Mouse (Mus musculus): ENCODE measurements around the gene Plekha6.

- no peak for TF ChIP-seq MAFK (IDR thresholded peaks at IDR 0.05; ENCODE audit: insufficient read depth, low read depth, low read length)
- TF ChIP-seq CHD2 (IDR thresholded peaks at IDR 0.05; ENCODE audit: low read depth, low read length), result no peak
- TF ChIP-seq ZNF384 (IDR thresholded peaks at IDR 0.05; ENCODE audit: low read depth, low read length), result no peak
- no peak for TF ChIP-seq ZC3H11A (IDR thresholded peaks at IDR 0.05; ENCODE audit: borderline replicate concordance, low read depth, low read length)
Observed at GRCm38 (mm10) chr1:133253532-133253866, 89.5 kb downstream of the Plekha6 start.

Measured in ES-E14 (cell line).